Mouse (Mus musculus) kidney, postnatal 0 days (tissue): Measurements from ENCODE around the gene Macf1. TPM values are rescaled to one million over a fixed set of nuclear protein-coding genes. Genes with fewer than 3 reads are reported as not detected.
"Not testable (repeated sequence)": the region's sequence is repeated elsewhere in the genome, so short reads cannot be mapped to it uniquely, and the experiment has no call there.

Experiments used
- ATAC-seq: fragments of 200-750 bp; cut with Nextera tagmentation; replicated peaks from 2 replicates; pipeline ENCODE4 v1.8.0; 2017; ENCODE audit warnings: low read depth, moderate number of reproducible peaks, moderate TSS enrichment, moderate library complexity; ENCODE audit not compliant: low FRiP score
- DNase-seq: peaks from one replicate; pipeline ENCODE4 v3.0.0-alpha.2; 2016; ENCODE audit warnings: low spot score
- H3K27ac ChIP-seq: fragments of 300-500 bp; sonication (generic); 2 replicates; pipeline ENCODE4 v1.5.1; 2014; ENCODE audit warnings: mild to moderate bottlenecking
- H3K27me3 ChIP-seq: fragments of 300-500 bp; sonication (generic); 2 replicates; pipeline ENCODE4 v1.6.1; 2014; ENCODE audit warnings: low read length, mixed read lengths; ENCODE audit not compliant: insufficient read depth
- H3K36me3 ChIP-seq: fragments of 300-500 bp; sonication (generic); 2 replicates; pipeline ENCODE4 v1.6.1; 2014; ENCODE audit warnings: low read length, mixed read lengths; ENCODE audit not compliant: insufficient read depth
- H3K4me1 ChIP-seq: fragments of 300-500 bp; sonication (generic); replicated peaks from 2 replicates; pipeline ENCODE4 v1.6.1; 2014; ENCODE audit warnings: antibody characterized with exemption, low read length, mixed read lengths; ENCODE audit not compliant: insufficient read depth
- H3K4me2 ChIP-seq: fragments of 300-500 bp; sonication (generic); 2 replicates; pipeline ENCODE4 v1.6.1; 2014; ENCODE audit warnings: mild to moderate bottlenecking, low read length, moderate library complexity, mixed read lengths
- H3K4me3 ChIP-seq: fragments of 300-500 bp; sonication (generic); replicated peaks from 2 replicates; pipeline ENCODE4 v1.5.1; 2014; ENCODE audit warnings: low read depth, low read length
- H3K9ac ChIP-seq: fragments of 300-500 bp; sonication (generic); 2 replicates; pipeline ENCODE4 v1.6.1; 2014; ENCODE audit warnings: low read depth, low read length
- H3K9me3 ChIP-seq: fragments of 300-500 bp; sonication (generic); replicated peaks from 2 replicates; pipeline ENCODE4 v1.6.1; 2016; ENCODE audit warnings: low read length, inconsistent platforms, mixed read lengths
- CTCF ChIP-seq: IDR thresholded peaks from 2 replicates; pipeline ENCODE4 v1.5.1; 2016; ENCODE audit warnings: antibody characterized with exemption, low read depth, mild to moderate bottlenecking, moderate library complexity
- WGBS: fragments of 180-500 bp; shearing (Covaris S2); extraction: QIAGEN DNeasy Blood & Tissue Kit; methylation state at CpG from one replicate; pipeline ENCODE4 v1.1.7; 2014; 5-methylcytosine and 5-hydroxymethylcytosine counted together
- polyA plus RNA-seq: library from polyadenylated mRNA; unstranded; fragments of >200 nt; fragmentation: Nextera tagmentation; extraction: Ambion mirVana; gene quantifications from 2 replicates; pipeline ENCODE4 v1.2.1, GENCODE M21; 2015

Macf1 gene
- polyA plus RNA-seq, 1 experiment from 2014 or later: 33.8 TPM

GRCm38 (mm10) chr4:123447251-123447650 lies 236.9 kb downstream of the Macf1 start:
- H3K36me3 ChIP-seq: peaks cover 55% of the 10 kb centered on the region
- H3K4me1 ChIP-seq: no peaks in the 10 kb centered on the region
- TF ChIP-seq CTCF: no peak
- ATAC-seq (no peak), DNase-seq (peak; percentile 28)
- no peak overlapping the region for H3K9ac ChIP-seq
- no peak overlapping the region for H3K27ac ChIP-seq
- H3K4me3 ChIP-seq: no peak overlapping the region
- H3K9me3 ChIP-seq: no peaks in the 10 kb centered on the region
- H3K27me3 ChIP-seq: no peaks in the 10 kb centered on the region
- WGBS: 47% methylated on average over 3 of the region's 3 CpGs
- no peak overlapping the region for H3K4me2 ChIP-seq

GRCm38 (mm10) chr4:123446754-123447153 lies 237.4 kb downstream of the Macf1 start:
- DNase-seq (no peak), ATAC-seq (no peak)
- Histone ChIP-seq H3K27me3 (no peaks in the 10 kb centered on the region), H3K9ac (no peak overlapping the region), H3K4me3 (no peak overlapping the region), H3K4me2 (no peak overlapping the region), H3K36me3 (peaks cover 50% of the 10 kb centered on the region), H3K27ac (no peak overlapping the region), H3K9me3 (no peaks in the 10 kb centered on the region), H3K4me1 (no peaks in the 10 kb centered on the region)
- WGBS: 42% methylated on average over 7 of the region's 7 CpGs
- no peak for TF ChIP-seq CTCF

GRCm38 (mm10) chr4:123446221-123446620 lies 237.9 kb downstream of the Macf1 start:
- not testable (repeated sequence) for H3K4me2 ChIP-seq, H3K9me3 ChIP-seq, ATAC-seq, H3K4me1 ChIP-seq, H3K9ac ChIP-seq, H3K27ac ChIP-seq, H3K4me3 ChIP-seq, DNase-seq, H3K27me3 ChIP-seq
- peaks cover 49% of the 10 kb centered on the region for H3K36me3 ChIP-seq
- WGBS: 65% methylated on average over 2 of the region's 2 CpGs

- Histone ChIP-seq H3K27ac (no peak overlapping the region), H3K27me3 (no peaks in the 10 kb centered on the region), H3K4me3 (no peak overlapping the region), H3K4me1 (no peaks in the 10 kb centered on the region), H3K4me2 (no peak overlapping the region), H3K9ac (no peak overlapping the region), H3K9me3 (no peaks in the 10 kb centered on the region), H3K36me3 (peaks cover 34% of the 10 kb centered on the region)
- DNase-seq (peak; percentile 39), ATAC-seq (no peak)
- WGBS: 48% methylated on average over 5 of the region's 5 CpGs
- no peak for TF ChIP-seq CTCF
These were observed 245.7 kb downstream of the Macf1 start for GRCm38 (mm10) chr4:123438414-123438813.

GRCm38 (mm10) chr4:123433171-123433570 lies 251.0 kb downstream of the Macf1 start:
- H3K27ac ChIP-seq: no peak overlapping the region
- WGBS: 94% methylated on average over 3 of the region's 3 CpGs
- H3K4me2 ChIP-seq: no peak overlapping the region
- H3K4me3 ChIP-seq: no peak overlapping the region
- no peaks in the 10 kb centered on the region for H3K9me3 ChIP-seq
- no peak for DNase-seq
- H3K4me1 ChIP-seq: no peaks in the 10 kb centered on the region
- H3K36me3 ChIP-seq: peaks cover 36% of the 10 kb centered on the region
- no peaks in the 10 kb centered on the region for H3K27me3 ChIP-seq
- TF ChIP-seq CTCF: no peak
- ATAC-seq: no peak
- H3K9ac ChIP-seq: no peak overlapping the region

- H3K4me2 ChIP-seq: no peak overlapping the region
- no peak overlapping the region for H3K27ac ChIP-seq
- TF ChIP-seq CTCF: no peak
- DNase-seq (no peak), ATAC-seq (no peak)
- no peaks in the 10 kb centered on the region for H3K27me3 ChIP-seq
- H3K9ac ChIP-seq: no peak overlapping the region
- H3K9me3 ChIP-seq: no peaks in the 10 kb centered on the region
- no peaks in the 10 kb centered on the region; the same call in 1 of the 2 replicates for H3K4me1 ChIP-seq
- peaks cover 36% of the 10 kb centered on the region for H3K36me3 ChIP-seq
- no peak overlapping the region for H3K4me3 ChIP-seq
- 83% methylated on average over 12 of the region's 12 CpGs for WGBS
These were observed 252.2 kb downstream of the Macf1 start for GRCm38 (mm10) chr4:123431936-123432335.
